In genomic region chr1:170481093-170481492, GRCm38 (mm10) we compare ENCODE assay signal across 12 mouse cellular contexts.
A peak's percentile ranks its signal among the peaks of the same experiment; 100 is the strongest.
DNase-seq lines count a peak whose midpoint lies in the region; ATAC-seq and TF ChIP-seq lines count a peak whose summit lies in the region.
"Had no signal": no experiment of that assay in that cellular context is flagged by ENCODE, and none has a peak within 500 bp of the region (broad histone marks: within the 10 kb centered on the region; RNA-seq: fewer than 3 reads in every experiment).

No protein-coding gene starts in this region.

- DNase-seq in heart, postnatal 14 days, result no peak
- no peak for DNase-seq in midbrain, embryonic 10.5 days (ENCODE audit: low spot score)
- peak; percentile 62 for DNase-seq in brain, embryonic 14.5 days (ENCODE audit: low read depth)
- DNase-seq in layer of hippocampus, adult 9-11 months, result no peak
- no peak for DNase-seq in spleen, postnatal 10 days (ENCODE audit: low spot score in 2 of 2)
- DNase-seq: gastrocnemius, postnatal 25 days; right cerebral cortex, postnatal 4 days had no signal

- intact Hi-C loops in heart, postnatal 14 days (cut with DNase I), result no loop called here

- 64% methylated on average over 3 of the region's 3 CpGs for WGBS in heart, embryonic 14.5 days
- 75% methylated on average over 3 of the region's 3 CpGs for WGBS in midbrain, embryonic 10.5 days
- WGBS in midbrain, embryonic 15.5 days, result 68% methylated on average over 3 of the region's 3 CpGs

- no peak overlapping the region for H3K9ac ChIP-seq in heart, embryonic 14.5 days (ENCODE audit: low read length)
- no peak overlapping the region for H3K9ac ChIP-seq in midbrain, embryonic 15.5 days
- H3K9ac ChIP-seq: embryonic facial prominence, embryonic 12.5 days; liver, embryonic 14.5 days had no signal

- peak overlapping the region; percentile 33 to 35; a peak in 2 of 4 replicates for H3K27ac ChIP-seq in heart, embryonic 14.5 days (replicated peaks in 1 of 2; ENCODE audit: control insufficient read depth in 1 of 2, insufficient read depth in 1 of 2, low read depth in 2 of 2, low read length in 2 of 2)
- peak overlapping the region; percentile 64; the same call in 1 of the 2 replicates for H3K27ac ChIP-seq in midbrain, embryonic 10.5 days (replicated peaks)
- no peak overlapping the region for H3K27ac ChIP-seq in midbrain, embryonic 15.5 days
- H3K27ac ChIP-seq: embryonic facial prominence, embryonic 12.5 days; liver, embryonic 14.5 days had no signal

- no peaks in the 10 kb centered on the region for H3K27me3 ChIP-seq in heart, embryonic 14.5 days (ENCODE audit: control insufficient read depth, insufficient read depth, low read length)
- H3K27me3 ChIP-seq in midbrain, embryonic 10.5 days (ENCODE audit: low read depth, poor library complexity, severe bottlenecking), result 0 out of 2 replicates have a peak, but pooled peaks cover 9% of the 10 kb centered on the region
- no peaks in the 10 kb centered on the region for H3K27me3 ChIP-seq in midbrain, embryonic 15.5 days (replicated peaks)
- H3K27me3 ChIP-seq: embryonic facial prominence, embryonic 12.5 days had no signal

- H3K4me1 ChIP-seq in heart, embryonic 14.5 days (ENCODE audit: control insufficient read depth in 2 of 2, insufficient read depth in 2 of 2, low read length in 2 of 2), result peaks cover 34 to 63% of the 10 kb centered on the region in 2 experiments
- H3K4me1 ChIP-seq in midbrain, embryonic 10.5 days, result peaks cover 68% of the 10 kb centered on the region
- peaks cover 33% of the 10 kb centered on the region for H3K4me1 ChIP-seq in midbrain, embryonic 15.5 days

- ATAC-seq in heart, embryonic 14.5 days (ENCODE audit: insufficient number of reproducible peaks, insufficient read depth, low FRiP score, low read depth), result no peak
- ATAC-seq in midbrain, embryonic 15.5 days (replicated peaks), result no peak
- peak; percentile 20; the same call in 1 of the 2 replicates for ATAC-seq in megakaryocyte, adult 5-6 weeks (ENCODE audit: poor library complexity, severe bottlenecking)

- H3K4me3 ChIP-seq in heart, embryonic 14.5 days (ENCODE audit: control insufficient read depth in 1 of 2, insufficient read depth in 1 of 2, low read depth in 1 of 2, low read length in 2 of 2), result no peak overlapping the region
- no peak overlapping the region for H3K4me3 ChIP-seq in midbrain, embryonic 10.5 days
- H3K4me3 ChIP-seq in midbrain, embryonic 15.5 days, result no peak overlapping the region
- H3K4me3 ChIP-seq: embryonic facial prominence, embryonic 12.5 days had no signal

- H3K9me3 ChIP-seq in heart, embryonic 14.5 days (ENCODE audit: control insufficient read depth, low read length), result no peaks in the 10 kb centered on the region
- no peaks in the 10 kb centered on the region for H3K9me3 ChIP-seq in midbrain, embryonic 10.5 days (replicated peaks)
- H3K9me3 ChIP-seq in midbrain, embryonic 15.5 days, result no peaks in the 10 kb centered on the region
- H3K9me3 ChIP-seq: embryonic facial prominence, embryonic 12.5 days had no signal

- H3K4me2 ChIP-seq in heart, embryonic 14.5 days (ENCODE audit: low read length), result no peak overlapping the region
- no peak overlapping the region for H3K4me2 ChIP-seq in midbrain, embryonic 15.5 days
- H3K4me2 ChIP-seq: embryonic facial prominence, embryonic 12.5 days had no signal

- TF ChIP-seq POLR2A in brain, embryonic 14.5 days (IDR thresholded peaks at IDR 0.05; ENCODE audit: borderline replicate concordance, extremely low read depth, insufficient read depth, insufficient read length, poor library complexity, severe bottlenecking), result no peak

- no peak for TF ChIP-seq CTCF in brain, embryonic 14.5 days (IDR thresholded peaks at IDR 0.05; ENCODE audit: borderline replicate concordance, extremely low read depth, insufficient read depth, insufficient read length)

- H3K36me3 ChIP-seq in heart, embryonic 14.5 days (ENCODE audit: control insufficient read depth, insufficient read depth, low read length), result no peaks in the 10 kb centered on the region
- no peaks in the 10 kb centered on the region for H3K36me3 ChIP-seq in midbrain, embryonic 10.5 days
- no peaks in the 10 kb centered on the region for H3K36me3 ChIP-seq in midbrain, embryonic 15.5 days (replicated peaks)
- H3K36me3 ChIP-seq: embryonic facial prominence, embryonic 12.5 days had no signal
